Mouse (Mus musculus) olfactory bulb, adult 2 months (tissue): ENCODE results near the gene Avl9. TPM values are rescaled to one million over a fixed set of nuclear protein-coding genes. Genes with fewer than 3 reads are reported as not detected.

Source experiments
- H3K27ac ChIP-seq: fragments of 200-500 bp; 2 replicates; pipeline ENCODE4 v1.5.1; 2012; ENCODE audit warnings: low read depth, low read length; ENCODE audit not compliant: insufficient read depth
- H3K4me1 ChIP-seq: fragments of 200-500 bp; 2 replicates; pipeline ENCODE4 v1.6.1; 2012; ENCODE audit warnings: low read length; ENCODE audit not compliant: control insufficient read depth, insufficient read depth
- H3K4me3 ChIP-seq: fragments of 200-500 bp; 2 replicates; pipeline ENCODE4 v1.5.1; 2012; ENCODE audit warnings: mild to moderate bottlenecking, low read depth, low read length, moderate library complexity; ENCODE audit not compliant: insufficient read depth
- CTCF ChIP-seq: fragments of 200-500 bp; IDR thresholded peaks from 2 replicates; pipeline ENCODE4 v1.5.1; 2012; ENCODE audit warnings: low read depth, mild to moderate bottlenecking, low read length, moderate library complexity; ENCODE audit not compliant: insufficient read depth
- POLR2A ChIP-seq: fragments of 200-500 bp; IDR thresholded peaks from 2 replicates; pipeline ENCODE4 v1.6.1; 2012; ENCODE audit warnings: mild to moderate bottlenecking, low read depth, low read length, moderate library complexity; ENCODE audit not compliant: insufficient read depth
- WGBS: fragments of 180-500 bp; shearing (Covaris S2); methylation state at CpG from one replicate; pipeline ENCODE4 v1.1.7; 2018; 5-methylcytosine and 5-hydroxymethylcytosine counted together
- polyA plus RNA-seq: library from polyadenylated mRNA; stranded (reverse); fragments of >200 nt; gene quantifications from 2 replicates; pipeline ENCODE4 v1.2.4, GENCODE M21; 2012; ENCODE audit warnings: low replicate concordance; ENCODE audit not compliant: missing spikeins, insufficient read depth, insufficient read length

Avl9 gene
- polyA plus RNA-seq, 1 experiment = not detected

DNA sequence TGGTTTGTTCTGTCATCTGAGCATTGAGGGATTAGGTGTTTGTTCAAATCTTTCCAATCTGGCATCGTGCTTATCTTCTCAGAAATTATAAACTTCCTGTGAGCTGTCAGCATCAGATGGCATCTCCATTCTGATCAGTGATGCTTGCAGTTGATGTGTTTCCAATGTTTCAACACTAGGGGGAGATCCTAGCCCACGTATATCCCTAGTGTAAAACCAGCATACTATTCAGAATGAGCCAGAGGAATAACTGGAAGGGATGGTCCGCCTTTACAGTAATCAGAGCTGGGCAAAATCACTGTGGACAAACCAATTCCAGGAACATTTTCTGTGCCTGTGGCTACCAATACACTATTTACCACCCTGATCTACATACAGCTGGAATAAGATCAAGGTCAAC is 94.0 kb downstream of the Avl9 start:
- Histone ChIP-seq H3K27ac (no peak overlapping the region), H3K4me3 (no peak overlapping the region), H3K4me1 (no peaks in the 10 kb centered on the region)
- TF ChIP-seq POLR2A (no peak), CTCF (no peak)
- 3% methylated on average over 3 of the region's 3 CpGs for WGBS

Other genes with a start within 250 kb of the Avl9 start
- gene Pde1c, start 145.8 kb upstream of the Avl9 start, polyA plus RNA-seq = not detected in 2 replicates
- not detected in 2 replicates for gene Lsm5, start 10.2 kb upstream of the Avl9 start, polyA plus RNA-seq
- gene Kbtbd2, start 82.9 kb downstream of the Avl9 start, polyA plus RNA-seq = not detected in 2 replicates
- gene Fkbp9, start 117.2 kb downstream of the Avl9 start, polyA plus RNA-seq = not detected in 2 replicates
- gene Nt5c3, start 209.0 kb downstream of the Avl9 start, polyA plus RNA-seq = not detected in 2 replicates
- not detected in 2 replicates for gene Vmn1r4, start 209.1 kb downstream of the Avl9 start, polyA plus RNA-seq